In genomic region chr6:56902606-56903520, GRCm38 (mm10) we compare ENCODE assay signal across 9 mouse cellular contexts. TPM values are rescaled to one million over a fixed set of nuclear protein-coding genes. Genes with fewer than 3 reads are reported as not detected.
A peak's percentile ranks its signal among the peaks of the same experiment; 100 is the strongest.
DNase-seq lines count a peak whose midpoint lies in the region; ATAC-seq and TF ChIP-seq lines count a peak whose summit lies in the region.
"Had no signal": no experiment of that assay in that cellular context is flagged by ENCODE, and none has a peak within 500 bp of the region (broad histone marks: within the 10 kb centered on the region; RNA-seq: fewer than 3 reads in every experiment).

No protein-coding gene starts in this region.

- H3K4me1 ChIP-seq in kidney, embryonic 14.5 days (ENCODE audit: control insufficient read depth, insufficient read depth, low read length) = peaks cover 9% of the 10 kb centered on the region; the same call in 1 of the 2 replicates
- peaks cover 33% of the 10 kb centered on the region for H3K4me1 ChIP-seq in intestine, embryonic 16.5 days (ENCODE audit: control insufficient read depth, insufficient read depth, low read length)
- H3K4me1 ChIP-seq in spleen, adult 2 months (ENCODE audit: control insufficient read depth, insufficient read depth, insufficient read length) = no peaks in the 10 kb centered on the region
- H3K4me1 ChIP-seq in forebrain, embryonic 16.5 days (replicated peaks; ENCODE audit: control insufficient read depth, insufficient read depth, low read length) = peaks cover 21% of the 10 kb centered on the region

- TF ChIP-seq CTCF in spleen, adult 2 months (IDR thresholded peaks at IDR 0.05; ENCODE audit: extremely low read depth, insufficient read depth, insufficient read length, insufficient replicate concordance) = no peak

- ATAC-seq in kidney, embryonic 14.5 days (ENCODE audit: low FRiP score, low TSS enrichment) = peak; percentile 53; the same call in 1 of the 2 replicates
- peak; percentile 43 for ATAC-seq in common myeloid progenitor, adult 5-6 weeks (replicated peaks; ENCODE audit: low read depth, poor library complexity, severe bottlenecking)
- ATAC-seq in intestine, embryonic 16.5 days = no peak
- ATAC-seq in forebrain, embryonic 16.5 days = no peak

- no peaks in the 10 kb centered on the region for H3K9me3 ChIP-seq in kidney, embryonic 14.5 days (ENCODE audit: control insufficient read depth, low read length)
- H3K9me3 ChIP-seq in intestine, embryonic 16.5 days (ENCODE audit: control insufficient read depth, low read length) = no peaks in the 10 kb centered on the region
- no peaks in the 10 kb centered on the region for H3K9me3 ChIP-seq in forebrain, embryonic 16.5 days (ENCODE audit: control insufficient read depth, low read length)
- H3K9me3 ChIP-seq: neural tube, embryonic 12.5 days had no signal

- H3K27me3 ChIP-seq in kidney, embryonic 14.5 days (ENCODE audit: control insufficient read depth, insufficient read depth, low read length) = no peaks in the 10 kb centered on the region
- no peaks in the 10 kb centered on the region for H3K27me3 ChIP-seq in intestine, embryonic 16.5 days (replicated peaks; ENCODE audit: control insufficient read depth, insufficient read depth, low read length)
- no peaks in the 10 kb centered on the region for H3K27me3 ChIP-seq in spleen, adult 2 months (ENCODE audit: control insufficient read depth, insufficient read depth, low read length)
- H3K27me3 ChIP-seq in forebrain, embryonic 16.5 days (replicated peaks; ENCODE audit: control insufficient read depth, insufficient read depth, low read length) = no peaks in the 10 kb centered on the region
- H3K27me3 ChIP-seq: neural tube, embryonic 12.5 days had no signal

- 86% methylated on average over 7 of the region's 7 CpGs for WGBS in kidney, embryonic 14.5 days
- WGBS in intestine, embryonic 16.5 days = 76% methylated on average over 7 of the region's 7 CpGs
- 83% methylated on average over 7 of the region's 7 CpGs for WGBS in spleen, adult 2 months
- WGBS in forebrain, embryonic 16.5 days = 78% methylated on average over 7 of the region's 7 CpGs

- TF ChIP-seq POLR2A in spleen, adult 2 months (IDR thresholded peaks at IDR 0.05; ENCODE audit: low read depth, low read length) = no peak

- H3K4me2 ChIP-seq in kidney, embryonic 14.5 days (replicated peaks; ENCODE audit: low read depth, low read length) = no peak overlapping the region
- no peak overlapping the region for H3K4me2 ChIP-seq in intestine, embryonic 16.5 days (ENCODE audit: low read depth, low read length)
- H3K4me2 ChIP-seq in forebrain, embryonic 16.5 days (ENCODE audit: low read length) = no peak overlapping the region

- H3K27ac ChIP-seq in kidney, embryonic 14.5 days (ENCODE audit: low read depth, low read length) = no peak overlapping the region
- H3K27ac ChIP-seq in intestine, embryonic 16.5 days (ENCODE audit: low read length) = no peak overlapping the region
- H3K27ac ChIP-seq in spleen, adult 2 months (ENCODE audit: insufficient read depth, low read length) = peak overlapping the region; percentile 48; the same call in 1 of the 2 replicates
- H3K27ac ChIP-seq in forebrain, embryonic 16.5 days (ENCODE audit: low read length) = no peak overlapping the region
- H3K27ac ChIP-seq: neural tube, embryonic 12.5 days had no signal

- no peak overlapping the region for H3K9ac ChIP-seq in kidney, embryonic 14.5 days (ENCODE audit: low read depth, low read length)
- H3K9ac ChIP-seq in intestine, embryonic 16.5 days (ENCODE audit: low read depth, low read length) = peak overlapping the region; percentile 13; the same call in 1 of the 2 replicates
- H3K9ac ChIP-seq in forebrain, embryonic 16.5 days (replicated peaks; ENCODE audit: low read depth, low read length) = no peak overlapping the region
- H3K9ac ChIP-seq: neural tube, embryonic 12.5 days had no signal

- no peak for DNase-seq in kidney, adult 8-10 months
- no peak for DNase-seq in spleen, adult 2 months (ENCODE audit: low read depth in 1 of 2, low spot score in 2 of 2)
- DNase-seq in adrenal gland, adult 8-10 months = no peak
- no peak for DNase-seq in kidney, postnatal 14 days

- H3K4me3 ChIP-seq in kidney, embryonic 14.5 days (ENCODE audit: low read length) = no peak overlapping the region
- no peak overlapping the region for H3K4me3 ChIP-seq in intestine, embryonic 16.5 days (ENCODE audit: low read length)
- H3K4me3 ChIP-seq in spleen, adult 2 months (ENCODE audit: extremely low read depth, insufficient read depth, insufficient read length) = no peak overlapping the region
- H3K4me3 ChIP-seq in forebrain, embryonic 16.5 days (replicated peaks; ENCODE audit: low read length) = no peak overlapping the region
- H3K4me3 ChIP-seq: neural tube, embryonic 12.5 days had no signal

- H3K36me3 ChIP-seq in kidney, embryonic 14.5 days (ENCODE audit: control insufficient read depth, insufficient read depth, low read length) = no peaks in the 10 kb centered on the region
- no peaks in the 10 kb centered on the region for H3K36me3 ChIP-seq in intestine, embryonic 16.5 days (ENCODE audit: control insufficient read depth, insufficient read depth, low read length)
- H3K36me3 ChIP-seq in spleen, adult 2 months (ENCODE audit: control insufficient read depth, insufficient read depth, low read length) = no peaks in the 10 kb centered on the region
- H3K36me3 ChIP-seq in forebrain, embryonic 16.5 days (ENCODE audit: control insufficient read depth, insufficient read depth) = no peaks in the 10 kb centered on the region
- H3K36me3 ChIP-seq: neural tube, embryonic 12.5 days had no signal

RNA-seq across cellular contexts. Expression of gene Nt5c3, which starts 20.9 kb away (rescaled TPM):
- 59.3 and 61.7 TPM in 2 replicates for polyA plus RNA-seq in kidney, embryonic 14.5 days (2014; fragmentation: Nextera tagmentation; extraction: Ambion mirVana)
- 91.8 and 99.7 TPM in 2 replicates for total RNA-seq in common myeloid progenitor, adult 5-6 weeks (2017)
- polyA plus RNA-seq in intestine, embryonic 16.5 days (2015; fragmentation: Nextera tagmentation; extraction: Ambion mirVana) = 63.2 and 68.4 TPM in 2 replicates
- polyA plus RNA-seq in spleen, adult 2 months (2012; rRNA removed) = 7.8 and 10.4 TPM in 2 replicates
- 166 and 178 TPM in 2 replicates for polyA plus RNA-seq in forebrain, embryonic 16.5 days (2015; fragmentation: Nextera tagmentation; extraction: Ambion mirVana)
- 10 to 100 TPM; 24.7 to 34.6 (median 29.4) TPM for total RNA-seq in adrenal gland, adult 8-10 months (2022)

RNA-seq across cellular contexts. Expression of gene Vmn1r4, which starts 21.0 kb away (rescaled TPM):
- polyA plus RNA-seq in kidney, embryonic 14.5 days (2014; fragmentation: Nextera tagmentation; extraction: Ambion mirVana) = 0.19 and 0.24 TPM in 2 replicates
- total RNA-seq in common myeloid progenitor, adult 5-6 weeks (2017) = 1.4 and 1.7 TPM in 2 replicates
- polyA plus RNA-seq in intestine, embryonic 16.5 days (2015; fragmentation: Nextera tagmentation; extraction: Ambion mirVana) = 0.29 and 0.36 TPM in 2 replicates
- polyA plus RNA-seq in spleen, adult 2 months (2012; rRNA removed) = 0.05 TPM in 1 of 2 replicates, not detected in the other
- 0.42 and 0.46 TPM in 2 replicates for polyA plus RNA-seq in forebrain, embryonic 16.5 days (2015; fragmentation: Nextera tagmentation; extraction: Ambion mirVana)
- total RNA-seq in adrenal gland, adult 8-10 months (2022) = 1 to 10 TPM in 1 of 4 experiments, under 1 TPM in 3; 0.46 to 1.1 (median 0.52) TPM

Comparison
In these comparisons a context has a peak if more than half of its experiments do, and no peak if none do; other contexts are left out.
1. ATAC-seq: peak in kidney, embryonic 14.5 days (single experiment) and common myeloid progenitor, adult 5-6 weeks (single experiment); none in intestine, embryonic 16.5 days (single experiment) and forebrain, embryonic 16.5 days (single experiment).